ENCODE assay signal across 24 mouse cellular contexts in the genomic region with DNA sequence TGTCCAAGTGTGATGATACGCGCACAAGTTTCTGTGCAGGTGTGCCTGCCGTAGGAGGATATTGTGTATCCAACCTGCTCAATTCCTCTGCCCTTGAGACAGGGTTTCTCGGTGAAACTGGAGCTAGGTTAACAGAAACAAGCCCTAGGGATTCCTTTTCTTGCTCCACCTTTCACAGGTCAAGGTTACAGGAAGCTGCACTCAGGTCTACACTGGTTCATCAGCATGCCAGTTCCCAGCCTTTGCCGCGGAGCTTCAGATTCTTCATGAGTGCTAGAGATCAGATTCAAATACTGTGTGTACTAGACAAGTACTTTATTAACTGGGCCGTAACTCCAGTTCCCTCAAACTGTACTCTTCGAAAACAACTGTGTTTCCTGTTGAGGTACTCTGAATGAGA.
"Had no signal": no experiment of that assay in that cellular context is flagged by ENCODE, and none has a peak within 500 bp of the region (broad histone marks: within the 10 kb centered on the region; RNA-seq: fewer than 3 reads in every experiment).

No protein-coding gene starts in this region.

- H3K9ac ChIP-seq: limb, embryonic 12.5 days; limb, embryonic 15.5 days; liver, embryonic 14.5 days; liver, postnatal 0 days; lung, embryonic 15.5 days; midbrain, embryonic 13.5 days; neural tube, embryonic 13.5 days; stomach, embryonic 15.5 days had no signal

- H3K9me3 ChIP-seq: limb, embryonic 12.5 days; limb, embryonic 15.5 days; lung, embryonic 15.5 days; megakaryocyte, embryonic 14.5 days; midbrain, embryonic 10.5 days; midbrain, embryonic 13.5 days; neural tube, embryonic 13.5 days; stomach, embryonic 15.5 days had no signal

- ATAC-seq: liver, postnatal 0 days; midbrain, embryonic 13.5 days; midbrain, embryonic 16.5 days had no signal

- H3K4me1 ChIP-seq: limb, embryonic 12.5 days; limb, embryonic 15.5 days; lung, embryonic 15.5 days; megakaryocyte, embryonic 14.5 days; midbrain, embryonic 10.5 days; midbrain, embryonic 13.5 days; neural tube, embryonic 13.5 days; stomach, embryonic 15.5 days had no signal

- H3K4me3 ChIP-seq: limb, embryonic 12.5 days; limb, embryonic 15.5 days; lung, embryonic 15.5 days; megakaryocyte, embryonic 14.5 days; midbrain, embryonic 10.5 days; midbrain, embryonic 13.5 days; myocyte; neural tube, embryonic 13.5 days; stomach, embryonic 15.5 days had no signal

- H3K4me2 ChIP-seq: limb, embryonic 12.5 days; limb, embryonic 15.5 days; liver, embryonic 11.5 days; lung, embryonic 15.5 days; midbrain, embryonic 13.5 days; neural tube, embryonic 13.5 days; stomach, embryonic 15.5 days had no signal

- H3K27ac ChIP-seq: kidney, postnatal 0 days; limb, embryonic 12.5 days; limb, embryonic 15.5 days; liver, embryonic 14.5 days; lung, embryonic 15.5 days; midbrain, embryonic 10.5 days; midbrain, embryonic 13.5 days; neural tube, embryonic 13.5 days; stomach, embryonic 15.5 days had no signal

- DNase-seq: kidney, adult 2 months; kidney, postnatal 25 days; layer of hippocampus, postnatal 36 days; left cerebral cortex, postnatal 4 days; liver, postnatal 0 days; lung, postnatal 14 days; retina, postnatal 1 day; right cerebral cortex, postnatal 25 days; spleen, adult 18-20 months; thymus, postnatal 14 days; thymus, postnatal 4 days had no signal

- H3K27me3 ChIP-seq: limb, embryonic 12.5 days; limb, embryonic 15.5 days; lung, embryonic 15.5 days; megakaryocyte, embryonic 14.5 days; midbrain, embryonic 13.5 days; neural tube, embryonic 13.5 days; stomach, embryonic 15.5 days had no signal
